Mouse (Mus musculus): ENCODE data around the gene Otulin. TPM values are rescaled to one million over a fixed set of nuclear protein-coding genes. Genes with fewer than 3 reads are reported as not detected.

The Otulin gene
- polyA plus RNA-seq, 1 experiment = 36.9 TPM

GRCm38 (mm10) chr15:27575932-27576331, 54.6 kb downstream of the Otulin start:
- Histone ChIP-seq H3K79me2 (ENCODE audit: control insufficient read depth, insufficient read depth) (no peaks in the 10 kb centered on the region), H3K4me2 (ENCODE audit: low read depth) (no peak overlapping the region), H3ac (ENCODE audit: control insufficient read depth, insufficient read length) (no peak overlapping the region), H3K4me3 (no peak overlapping the region), H3K27me3 (ENCODE audit: control insufficient read depth, insufficient read depth, insufficient read length) (no peaks in the 10 kb centered on the region), H3K36me3 (ENCODE audit: control insufficient read depth, insufficient read depth) (peaks cover 34% of the 10 kb centered on the region)
- TF ChIP-seq SRF (IDR thresholded peaks at IDR 0.05; ENCODE audit: control insufficient read depth, insufficient read length, low read depth) (no peak), TCF12 (IDR thresholded peaks at IDR 0.05; ENCODE audit: insufficient read depth, poor library complexity, severe bottlenecking) (no peak), POLR2AphosphoS2 (IDR thresholded peaks at IDR 0.05; ENCODE audit: insufficient read length, low read depth) (no peak), TCF3 (IDR thresholded peaks at IDR 0.05; ENCODE audit: insufficient read length, low read depth) (no peak), POLR2A (IDR thresholded peaks at IDR 0.05; ENCODE audit: insufficient read length, low read depth) (no peak), MYOG (IDR thresholded peaks at IDR 0.05; ENCODE audit: control insufficient read depth in 1 of 3, insufficient read depth in 1 of 3, insufficient read length in 2 of 3, low read depth in 2 of 3) (peak in 1 of 3 experiments; percentile 56), USF1 (IDR thresholded peaks at IDR 0.05; ENCODE audit: low read depth) (no peak), CEBPB (IDR thresholded peaks at IDR 0.05; ENCODE audit: insufficient read depth, poor library complexity, severe bottlenecking) (no peak), REST (IDR thresholded peaks at IDR 0.05; ENCODE audit: insufficient read depth, insufficient read length) (no peak), E2F4 (IDR thresholded peaks at IDR 0.05; ENCODE audit: insufficient read depth) (no peak), MYOD1 (IDR thresholded peaks at IDR 0.05; ENCODE audit: control insufficient read depth in 1 of 3, insufficient read length in 2 of 3, low read depth in 2 of 3) (peak in 2 of 3 experiments; percentile 49 to 51), MAX (IDR thresholded peaks at IDR 0.05; ENCODE audit: low read depth) (no peak)

GRCm38 (mm10) chr15:27574992-27575781, 55.3 kb downstream of the Otulin start:
- no peaks in the 10 kb centered on the region for H3K79me2 ChIP-seq (ENCODE audit: control insufficient read depth, insufficient read depth)
- no peak overlapping the region for H3ac ChIP-seq (ENCODE audit: control insufficient read depth, insufficient read length)
- no peak overlapping the region for H3K4me2 ChIP-seq (ENCODE audit: low read depth)
- TF ChIP-seq SRF (IDR thresholded peaks at IDR 0.05; ENCODE audit: control insufficient read depth, insufficient read length, low read depth) (no peak), TCF12 (IDR thresholded peaks at IDR 0.05; ENCODE audit: insufficient read depth, poor library complexity, severe bottlenecking) (peak; percentile 85), POLR2AphosphoS2 (IDR thresholded peaks at IDR 0.05; ENCODE audit: insufficient read length, low read depth) (no peak), TCF3 (IDR thresholded peaks at IDR 0.05; ENCODE audit: insufficient read length, low read depth) (peak; percentile 59), USF1 (IDR thresholded peaks at IDR 0.05; ENCODE audit: low read depth) (no peak), MYOD1 (IDR thresholded peaks at IDR 0.05; ENCODE audit: control insufficient read depth in 1 of 3, insufficient read length in 2 of 3, low read depth in 2 of 3) (peak; percentile 5 to 85 (median 85)), MAX (IDR thresholded peaks at IDR 0.05; ENCODE audit: low read depth) (no peak), MYOG (IDR thresholded peaks at IDR 0.05; ENCODE audit: control insufficient read depth in 1 of 3, insufficient read depth in 1 of 3, insufficient read length in 2 of 3, low read depth in 2 of 3) (peak; percentile 28 to 83 (median 36))
- H3K4me3 ChIP-seq = no peak overlapping the region
- no peaks in the 10 kb centered on the region for H3K27me3 ChIP-seq (ENCODE audit: control insufficient read depth, insufficient read depth, insufficient read length)
- H3K36me3 ChIP-seq (ENCODE audit: control insufficient read depth, insufficient read depth) = peaks cover 34% of the 10 kb centered on the region

- no peak overlapping the region for H3K4me2 ChIP-seq (ENCODE audit: low read depth)
- H3K79me2 ChIP-seq (ENCODE audit: control insufficient read depth, insufficient read depth) = no peaks in the 10 kb centered on the region
- no peak overlapping the region for H3K4me3 ChIP-seq
- TF ChIP-seq TCF3 (IDR thresholded peaks at IDR 0.05; ENCODE audit: insufficient read length, low read depth) = no peak
- TF ChIP-seq TCF12 (IDR thresholded peaks at IDR 0.05; ENCODE audit: insufficient read depth, poor library complexity, severe bottlenecking) = no peak
- no peak for TF ChIP-seq CEBPB (IDR thresholded peaks at IDR 0.05; ENCODE audit: insufficient read depth, poor library complexity, severe bottlenecking)
- TF ChIP-seq SRF (IDR thresholded peaks at IDR 0.05; ENCODE audit: control insufficient read depth, insufficient read length, low read depth) = no peak
- no peaks in the 10 kb centered on the region for H3K27me3 ChIP-seq (ENCODE audit: control insufficient read depth, insufficient read depth, insufficient read length)
- H3K36me3 ChIP-seq (ENCODE audit: control insufficient read depth, insufficient read depth) = peaks cover 61% of the 10 kb centered on the region
- H3ac ChIP-seq (ENCODE audit: control insufficient read depth, insufficient read length) = no peak overlapping the region
Measured at GRCm38 (mm10) chr15:27571179-27571578, 59.3 kb downstream of the Otulin start.

- H3K36me3 ChIP-seq (ENCODE audit: control insufficient read depth, insufficient read depth) = peaks cover 68% of the 10 kb centered on the region
- TF ChIP-seq TCF3 (IDR thresholded peaks at IDR 0.05; ENCODE audit: insufficient read length, low read depth) = no peak
- TF ChIP-seq USF1 (IDR thresholded peaks at IDR 0.05; ENCODE audit: low read depth) = no peak
- peak in 1 of 3 experiments; percentile 39 for TF ChIP-seq MYOD1 (IDR thresholded peaks at IDR 0.05; ENCODE audit: control insufficient read depth in 1 of 3, insufficient read length in 2 of 3, low read depth in 2 of 3)
- TF ChIP-seq SRF (IDR thresholded peaks at IDR 0.05; ENCODE audit: control insufficient read depth, insufficient read length, low read depth) = no peak
- peak in 1 of 3 experiments; percentile 67 for TF ChIP-seq MYOG (IDR thresholded peaks at IDR 0.05; ENCODE audit: control insufficient read depth in 1 of 3, insufficient read depth in 1 of 3, insufficient read length in 2 of 3, low read depth in 2 of 3)
- H3K79me2 ChIP-seq (ENCODE audit: control insufficient read depth, insufficient read depth) = no peaks in the 10 kb centered on the region
- no peak overlapping the region for H3K4me2 ChIP-seq (ENCODE audit: low read depth)
- H3K4me3 ChIP-seq = no peak overlapping the region
- H3ac ChIP-seq (ENCODE audit: control insufficient read depth, insufficient read length) = no peak overlapping the region
- no peaks in the 10 kb centered on the region for H3K27me3 ChIP-seq (ENCODE audit: control insufficient read depth, insufficient read depth, insufficient read length)
Measured at GRCm38 (mm10) chr15:27570385-27570784, 60.1 kb downstream of the Otulin start.

- no peaks in the 10 kb centered on the region for H3K27me3 ChIP-seq (ENCODE audit: control insufficient read depth, insufficient read depth, insufficient read length)
- no peaks in the 10 kb centered on the region for H3K79me2 ChIP-seq (ENCODE audit: control insufficient read depth, insufficient read depth)
- TF ChIP-seq CEBPB (IDR thresholded peaks at IDR 0.05; ENCODE audit: insufficient read depth, poor library complexity, severe bottlenecking) = peak; percentile 92
- TF ChIP-seq E2F4 (IDR thresholded peaks at IDR 0.05; ENCODE audit: insufficient read depth) = no peak
- TF ChIP-seq TCF12 (IDR thresholded peaks at IDR 0.05; ENCODE audit: insufficient read depth, poor library complexity, severe bottlenecking) = no peak
- no peak for TF ChIP-seq POLR2AphosphoS2 (IDR thresholded peaks at IDR 0.05; ENCODE audit: insufficient read length, low read depth)
- TF ChIP-seq MYOG (IDR thresholded peaks at IDR 0.05; ENCODE audit: control insufficient read depth in 1 of 3, insufficient read depth in 1 of 3, insufficient read length in 2 of 3, low read depth in 2 of 3) = peak in 1 of 3 experiments; percentile 41
- peak; percentile 73 to 92 (median 79) for TF ChIP-seq MYOD1 (IDR thresholded peaks at IDR 0.05; ENCODE audit: control insufficient read depth in 1 of 3, insufficient read length in 2 of 3, low read depth in 2 of 3)
- peaks cover 70% of the 10 kb centered on the region for H3K36me3 ChIP-seq (ENCODE audit: control insufficient read depth, insufficient read depth)
- no peak overlapping the region for H3K4me2 ChIP-seq (ENCODE audit: low read depth)
- no peak overlapping the region for H3ac ChIP-seq (ENCODE audit: control insufficient read depth, insufficient read length)
- H3K4me3 ChIP-seq = no peak overlapping the region
Measured at GRCm38 (mm10) chr15:27569924-27570323, 60.6 kb downstream of the Otulin start.

Data from myocyte (in vitro differentiated cells).